Mouse (Mus musculus): ENCODE results near the gene Snx15. TPM values are rescaled to one million over a fixed set of nuclear protein-coding genes. Genes with fewer than 3 reads are reported as not detected.

Snx15 gene
- polyA plus RNA-seq (2015; fragmentation: Nextera tagmentation; extraction: Ambion mirVana) = 30.9 and 31.9 TPM in 2 replicates

- H3K9ac ChIP-seq (ENCODE audit: low read length) = peak within 1 kb of the TSS; percentile 80
- H3K4me2 ChIP-seq (ENCODE audit: low read depth, low read length) = peak within 1 kb of the TSS; percentile 65
- no peaks in the 10 kb centered on the region for H3K9me3 ChIP-seq (replicated peaks; ENCODE audit: control insufficient read depth, low read length)
- under 1% methylated on average over 32 of the region's 32 CpGs for WGBS
- 0 out of 2 replicates have a peak, but pooled peaks cover 7% of the 10 kb centered on the region for H3K4me1 ChIP-seq (ENCODE audit: control insufficient read depth, insufficient read depth, low read length)
- ATAC-seq (ENCODE audit: insufficient read depth, low FRiP score) = peak; percentile 92
- H3K27ac ChIP-seq (ENCODE audit: low read length) = peak within 1 kb of the TSS; percentile 94
- peak within 1 kb of the TSS; percentile 65 for H3K4me3 ChIP-seq (replicated peaks; ENCODE audit: low read length)
- H3K36me3 ChIP-seq (ENCODE audit: control insufficient read depth, insufficient read depth, low read length) = no peaks in the 10 kb centered on the region
- H3K27me3 ChIP-seq (ENCODE audit: control insufficient read depth, insufficient read depth, low read length) = no peaks in the 10 kb centered on the region
Measured at GRCm38 (mm10) chr19:6127760-6128341, at the start of gene Snx15. TSS of gene Snx15 (minus strand) at chr19:6128304.

GRCm38 (mm10) chr19:6174771-6175170 is 46.7 kb upstream of the Snx15 start:
- H3K36me3 ChIP-seq (ENCODE audit: control insufficient read depth, insufficient read depth, low read length) = no peaks in the 10 kb centered on the region
- H3K4me2 ChIP-seq (ENCODE audit: low read depth, low read length) = no peak overlapping the region
- no peak overlapping the region for H3K9ac ChIP-seq (ENCODE audit: low read length)
- no peak overlapping the region for H3K4me3 ChIP-seq (replicated peaks; ENCODE audit: low read length)
- H3K9me3 ChIP-seq (replicated peaks; ENCODE audit: control insufficient read depth, low read length) = no peaks in the 10 kb centered on the region
- no peak overlapping the region for H3K27ac ChIP-seq (ENCODE audit: low read length)
- no peak for ATAC-seq (ENCODE audit: insufficient read depth, low FRiP score)
- 14% methylated on average over 5 of the region's 5 CpGs for WGBS
- no peaks in the 10 kb centered on the region for H3K4me1 ChIP-seq (ENCODE audit: control insufficient read depth, insufficient read depth, low read length)
- H3K27me3 ChIP-seq (ENCODE audit: control insufficient read depth, insufficient read depth, low read length) = no peaks in the 10 kb centered on the region

- 80% methylated on average over 8 of the region's 8 CpGs for WGBS
- Histone ChIP-seq H3K4me3 (replicated peaks; ENCODE audit: low read length) (no peak overlapping the region), H3K4me2 (ENCODE audit: low read depth, low read length) (no peak overlapping the region), H3K27ac (ENCODE audit: low read length) (no peak overlapping the region), H3K9me3 (replicated peaks; ENCODE audit: control insufficient read depth, low read length) (no peaks in the 10 kb centered on the region), H3K4me1 (ENCODE audit: control insufficient read depth, insufficient read depth, low read length) (no peaks in the 10 kb centered on the region), H3K36me3 (ENCODE audit: control insufficient read depth, insufficient read depth, low read length) (no peaks in the 10 kb centered on the region), H3K9ac (ENCODE audit: low read length) (no peak overlapping the region), H3K27me3 (ENCODE audit: control insufficient read depth, insufficient read depth, low read length) (no peaks in the 10 kb centered on the region)
- ATAC-seq (ENCODE audit: insufficient read depth, low FRiP score) = no peak
Measured at GRCm38 (mm10) chr19:6171215-6171614, 43.1 kb upstream of the Snx15 start.

GRCm38 (mm10) chr19:6166750-6167149 is 38.6 kb upstream of the Snx15 start:
- Histone ChIP-seq H3K9me3 (replicated peaks; ENCODE audit: control insufficient read depth, low read length) (no peaks in the 10 kb centered on the region), H3K27me3 (ENCODE audit: control insufficient read depth, insufficient read depth, low read length) (no peaks in the 10 kb centered on the region), H3K9ac (ENCODE audit: low read length) (no peak overlapping the region), H3K4me1 (ENCODE audit: control insufficient read depth, insufficient read depth, low read length) (peaks cover 5% of the 10 kb centered on the region; the same call in 1 of the 2 replicates), H3K27ac (ENCODE audit: low read length) (no peak overlapping the region), H3K4me3 (replicated peaks; ENCODE audit: low read length) (no peak overlapping the region), H3K36me3 (ENCODE audit: control insufficient read depth, insufficient read depth, low read length) (no peaks in the 10 kb centered on the region), H3K4me2 (ENCODE audit: low read depth, low read length) (no peak overlapping the region)
- ATAC-seq (ENCODE audit: insufficient read depth, low FRiP score) = no peak
- 73% methylated on average over 4 of the region's 4 CpGs for WGBS

GRCm38 (mm10) chr19:6163872-6164547 is 35.9 kb upstream of the Snx15 start:
- no peaks in the 10 kb centered on the region for H3K36me3 ChIP-seq (ENCODE audit: control insufficient read depth, insufficient read depth, low read length)
- 0 out of 2 replicates have a peak overlapping the region, but pooled peaks have one; percentile 27 for H3K4me2 ChIP-seq (ENCODE audit: low read depth, low read length)
- H3K4me1 ChIP-seq (ENCODE audit: control insufficient read depth, insufficient read depth, low read length) = peaks cover 5% of the 10 kb centered on the region; the same call in 1 of the 2 replicates
- no peak overlapping the region for H3K27ac ChIP-seq (ENCODE audit: low read length)
- WGBS = 51% methylated on average over 10 of the region's 10 CpGs
- H3K27me3 ChIP-seq (ENCODE audit: control insufficient read depth, insufficient read depth, low read length) = no peaks in the 10 kb centered on the region
- peak; percentile 29; the same call in 1 of the 2 replicates for ATAC-seq (ENCODE audit: insufficient read depth, low FRiP score)
- H3K9me3 ChIP-seq (replicated peaks; ENCODE audit: control insufficient read depth, low read length) = no peaks in the 10 kb centered on the region
- no peak overlapping the region for H3K9ac ChIP-seq (ENCODE audit: low read length)
- H3K4me3 ChIP-seq (replicated peaks; ENCODE audit: low read length) = no peak overlapping the region

GRCm38 (mm10) chr19:6157220-6157619 is 29.1 kb upstream of the Snx15 start:
- Histone ChIP-seq H3K9ac (ENCODE audit: low read length) (0 out of 2 replicates have a peak overlapping the region, but pooled peaks have one; percentile 43), H3K27ac (ENCODE audit: low read length) (no peak overlapping the region), H3K4me3 (replicated peaks; ENCODE audit: low read length) (no peak overlapping the region), H3K9me3 (replicated peaks; ENCODE audit: control insufficient read depth, low read length) (no peaks in the 10 kb centered on the region), H3K4me1 (ENCODE audit: control insufficient read depth, insufficient read depth, low read length) (no peaks in the 10 kb centered on the region), H3K4me2 (ENCODE audit: low read depth, low read length) (no peak overlapping the region), H3K27me3 (ENCODE audit: control insufficient read depth, insufficient read depth, low read length) (no peaks in the 10 kb centered on the region), H3K36me3 (ENCODE audit: control insufficient read depth, insufficient read depth, low read length) (no peaks in the 10 kb centered on the region)
- ATAC-seq (ENCODE audit: insufficient read depth, low FRiP score) = no peak
- WGBS = 67% methylated on average over 6 of the region's 6 CpGs

- no peak for ATAC-seq (ENCODE audit: insufficient read depth, low FRiP score)
- Histone ChIP-seq H3K27ac (ENCODE audit: low read length) (no peak overlapping the region), H3K9me3 (replicated peaks; ENCODE audit: control insufficient read depth, low read length) (no peaks in the 10 kb centered on the region), H3K27me3 (ENCODE audit: control insufficient read depth, insufficient read depth, low read length) (no peaks in the 10 kb centered on the region), H3K4me1 (ENCODE audit: control insufficient read depth, insufficient read depth, low read length) (no peaks in the 10 kb centered on the region), H3K4me3 (replicated peaks; ENCODE audit: low read length) (no peak overlapping the region), H3K4me2 (ENCODE audit: low read depth, low read length) (no peak overlapping the region), H3K36me3 (ENCODE audit: control insufficient read depth, insufficient read depth, low read length) (no peaks in the 10 kb centered on the region), H3K9ac (ENCODE audit: low read length) (no peak overlapping the region)
- 61% methylated on average over 8 of the region's 8 CpGs for WGBS
Measured at GRCm38 (mm10) chr19:6156372-6156771, 28.3 kb upstream of the Snx15 start.

GRCm38 (mm10) chr19:6155174-6155573 is 27.1 kb upstream of the Snx15 start:
- Histone ChIP-seq H3K4me2 (ENCODE audit: low read depth, low read length) (no peak overlapping the region), H3K4me1 (ENCODE audit: control insufficient read depth, insufficient read depth, low read length) (no peaks in the 10 kb centered on the region), H3K9ac (ENCODE audit: low read length) (no peak overlapping the region), H3K9me3 (replicated peaks; ENCODE audit: control insufficient read depth, low read length) (no peaks in the 10 kb centered on the region), H3K36me3 (ENCODE audit: control insufficient read depth, insufficient read depth, low read length) (no peaks in the 10 kb centered on the region), H3K4me3 (replicated peaks; ENCODE audit: low read length) (no peak overlapping the region), H3K27ac (ENCODE audit: low read length) (no peak overlapping the region), H3K27me3 (ENCODE audit: control insufficient read depth, insufficient read depth, low read length) (no peaks in the 10 kb centered on the region)
- no peak for ATAC-seq (ENCODE audit: insufficient read depth, low FRiP score)
- 81% methylated on average over 9 of the region's 9 CpGs for WGBS

GRCm38 (mm10) chr19:6144842-6145241 is 16.7 kb upstream of the Snx15 start:
- 75% methylated on average over 5 of the region's 5 CpGs for WGBS
- Histone ChIP-seq H3K9me3 (replicated peaks; ENCODE audit: control insufficient read depth, low read length) (0 out of 2 replicates have a peak, but pooled peaks cover 4% of the 10 kb centered on the region), H3K36me3 (ENCODE audit: control insufficient read depth, insufficient read depth, low read length) (no peaks in the 10 kb centered on the region), H3K27me3 (ENCODE audit: control insufficient read depth, insufficient read depth, low read length) (no peaks in the 10 kb centered on the region), H3K4me3 (replicated peaks; ENCODE audit: low read length) (no peak overlapping the region), H3K4me2 (ENCODE audit: low read depth, low read length) (no peak overlapping the region), H3K27ac (ENCODE audit: low read length) (no peak overlapping the region), H3K9ac (ENCODE audit: low read length) (no peak overlapping the region), H3K4me1 (ENCODE audit: control insufficient read depth, insufficient read depth, low read length) (peaks cover 10% of the 10 kb centered on the region)
- ATAC-seq (ENCODE audit: insufficient read depth, low FRiP score) = no peak

Data from stomach, embryonic 16.5 days (tissue).